Mouse (Mus musculus): ENCODE data around the gene Abr. TPM values are rescaled to one million over a fixed set of nuclear protein-coding genes. Genes with fewer than 3 reads are reported as not detected.
A peak's percentile ranks its signal among the peaks of the same experiment; 100 is the strongest.

The Abr gene
- total and polyA plus RNA-seq, 3 experiments, result 3.8 to 8.8 TPM; not detected in 1

- Histone ChIP-seq H3K27ac (ENCODE audit: control insufficient read depth, low read depth, low read length) (no peak overlapping the region), H3K4me1 (ENCODE audit: control insufficient read depth in 1 of 2, insufficient read depth in 2 of 2, low read length in 2 of 2) (0 out of 4 replicates have a peak, but pooled peaks cover 0 to 6% of the 10 kb centered on the region in 2 experiments), H3K4me3 (ENCODE audit: control insufficient read depth in 1 of 2, insufficient read depth in 1 of 2, low read depth in 2 of 2, low read length in 2 of 2) (no peak overlapping the region), H3K27me3 (ENCODE audit: control insufficient read depth in 1 of 2, insufficient read depth in 2 of 2, low read length in 2 of 2) (peaks cover 11 to 12% of the 10 kb centered on the region in 2 experiments; a peak in 3 of 4 replicates), H3K36me3 (ENCODE audit: control insufficient read depth in 1 of 2, insufficient read depth in 2 of 2, low read length in 2 of 2) (peaks cover 0 to 6% of the 10 kb centered on the region in 2 experiments; a peak in 2 of 4 replicates), H3K9me3 (replicated peaks; ENCODE audit: insufficient read depth, low read length) (no peaks in the 10 kb centered on the region), H3K79me2 (ENCODE audit: control insufficient read depth, insufficient read depth, low read length, poor library complexity) (no peaks in the 10 kb centered on the region), H3K9ac (ENCODE audit: control insufficient read depth, low read depth, low read length, poor library complexity, severe bottlenecking) (no peak overlapping the region)
- DNase-seq (ENCODE audit: low read depth, low spot score), result peak; percentile 37
- TF ChIP-seq NELFE (IDR thresholded peaks at IDR 0.05; ENCODE audit: low read depth, low read length), result no peak
- peak; percentile 36 for TF ChIP-seq SMC3 (IDR thresholded peaks at IDR 0.05; ENCODE audit: low read depth, low read length)
- TF ChIP-seq POLR2A (IDR thresholded peaks at IDR 0.05; ENCODE audit: control insufficient read depth in 1 of 2, insufficient read depth in 1 of 2, low read depth in 1 of 2, low read length in 2 of 2, poor library complexity in 1 of 2), result no peak
- TF ChIP-seq MEF2A (IDR thresholded peaks at IDR 0.05; ENCODE audit: extremely low read depth, insufficient replicate concordance, low read depth, low read length, poor library complexity, severe bottlenecking), result no peak
- TF ChIP-seq CTCF (IDR thresholded peaks at IDR 0.05 in 2 of 3, conservative IDR thresholded peaks at IDR 0.05 in 1 of 3; ENCODE audit: control insufficient read depth in 1 of 3, insufficient read depth in 1 of 3, low read depth in 2 of 3, low read length in 3 of 3, poor library complexity in 1 of 3, severe bottlenecking in 1 of 3), result peak; percentile 52 to 75 (median 62)
These were observed 111.1 kb downstream of the Abr start for GRCm38 (mm10) chr11:76510977-76511376.

- peaks cover 4 to 5% of the 10 kb centered on the region in 2 experiments; a peak in 3 of 4 replicates for H3K27me3 ChIP-seq (ENCODE audit: control insufficient read depth in 1 of 2, insufficient read depth in 2 of 2, low read length in 2 of 2)
- DNase-seq (ENCODE audit: low read depth, low spot score), result no peak
- 0 out of 4 replicates have a peak, but pooled peaks cover 0 to 6% of the 10 kb centered on the region in 2 experiments for H3K4me1 ChIP-seq (ENCODE audit: control insufficient read depth in 1 of 2, insufficient read depth in 2 of 2, low read length in 2 of 2)
- H3K4me3 ChIP-seq (ENCODE audit: control insufficient read depth in 1 of 2, insufficient read depth in 1 of 2, low read depth in 2 of 2, low read length in 2 of 2), result no peak overlapping the region
- H3K9me3 ChIP-seq (replicated peaks; ENCODE audit: insufficient read depth, low read length), result no peaks in the 10 kb centered on the region
- H3K9ac ChIP-seq (ENCODE audit: control insufficient read depth, low read depth, low read length, poor library complexity, severe bottlenecking), result no peak overlapping the region
- no peak overlapping the region for H3K27ac ChIP-seq (ENCODE audit: control insufficient read depth, low read depth, low read length)
- H3K79me2 ChIP-seq (ENCODE audit: control insufficient read depth, insufficient read depth, low read length, poor library complexity), result no peaks in the 10 kb centered on the region
- TF ChIP-seq BHLHE40 (IDR thresholded peaks at IDR 0.05; ENCODE audit: borderline replicate concordance, low read depth, low read length) (no peak), ZNF384 (IDR thresholded peaks at IDR 0.05; ENCODE audit: low read depth, low read length) (no peak), MAX (IDR thresholded peaks at IDR 0.05; ENCODE audit: low read length) (no peak), GATA1 (IDR thresholded peaks at IDR 0.05; ENCODE audit: low read depth, low read length) (no peak), ZMIZ1 (IDR thresholded peaks at IDR 0.05; ENCODE audit: low read depth, low read length) (no peak), GABPA (IDR thresholded peaks at IDR 0.05; ENCODE audit: low read depth, low read length) (no peak), CTCF (IDR thresholded peaks at IDR 0.05 in 2 of 3, conservative IDR thresholded peaks at IDR 0.05 in 1 of 3; ENCODE audit: control insufficient read depth in 1 of 3, insufficient read depth in 1 of 3, low read depth in 2 of 3, low read length in 3 of 3, poor library complexity in 1 of 3, severe bottlenecking in 1 of 3) (no peak), EP300 (IDR thresholded peaks at IDR 0.05; ENCODE audit: low read depth in 1 of 2, low read length in 2 of 2) (no peak), ZKSCAN1 (IDR thresholded peaks at IDR 0.05; ENCODE audit: low read depth, low read length) (no peak), MXI1 (IDR thresholded peaks at IDR 0.05; ENCODE audit: low read depth, low read length) (no peak), MAZ (IDR thresholded peaks at IDR 0.05; ENCODE audit: low read depth, low read length) (no peak), ETS1 (IDR thresholded peaks at IDR 0.05; ENCODE audit: low read depth, low read length) (no peak), MYB (IDR thresholded peaks at IDR 0.05; ENCODE audit: low read depth, low read length) (no peak), TAL1 (IDR thresholded peaks at IDR 0.05; ENCODE audit: low read length) (no peak), MEF2A (IDR thresholded peaks at IDR 0.05; ENCODE audit: extremely low read depth, insufficient replicate concordance, low read depth, low read length, poor library complexity, severe bottlenecking) (no peak)
- H3K36me3 ChIP-seq (ENCODE audit: control insufficient read depth in 1 of 2, insufficient read depth in 2 of 2, low read length in 2 of 2), result peaks cover 0 to 6% of the 10 kb centered on the region in 2 experiments; a peak in 2 of 4 replicates
These were observed 112.1 kb downstream of the Abr start for GRCm38 (mm10) chr11:76509751-76510723.

All from MEL (cell line).